Mouse (Mus musculus) midbrain, embryonic 14.5 days (tissue): ENCODE measurements around the gene Litaf. TPM values are rescaled to one million over a fixed set of nuclear protein-coding genes. Genes with fewer than 3 reads are reported as not detected.

Experiments used
- ATAC-seq: fragments of 200-750 bp; cut with Nextera tagmentation; 2 replicates; pipeline ENCODE4 v1.8.0; 2017; ENCODE audit warnings: moderate number of reproducible peaks, moderate library complexity; ENCODE audit not compliant: low FRiP score, low TSS enrichment
- DNase-seq: peaks from one replicate; pipeline ENCODE4 v3.0.0-alpha.2; 2015
- H3K27ac ChIP-seq: fragments of 300-500 bp; sonication (generic); replicated peaks from 2 replicates; pipeline ENCODE4 v1.5.1; 2014; ENCODE audit warnings: mild to moderate bottlenecking, low read depth, low read length, moderate library complexity
- H3K27me3 ChIP-seq: fragments of 300-500 bp; sonication (generic); 2 replicates; pipeline ENCODE4 v1.6.1; 2014; ENCODE audit warnings: low read length, control low read depth, mixed read lengths; ENCODE audit not compliant: control insufficient read depth, insufficient read depth
- H3K36me3 ChIP-seq: fragments of 300-500 bp; sonication (generic); 2 replicates; pipeline ENCODE4 v1.6.1; 2014; ENCODE audit warnings: low read length, control low read depth; ENCODE audit not compliant: control insufficient read depth, insufficient read depth
- H3K4me1 ChIP-seq: fragments of 300-500 bp; sonication (generic); 2 replicates; pipeline ENCODE4 v1.6.1; 2014; ENCODE audit warnings: mild to moderate bottlenecking, antibody characterized with exemption, low read length, control low read depth; ENCODE audit not compliant: control insufficient read depth, insufficient read depth
- H3K4me2 ChIP-seq: fragments of 300-500 bp; sonication (generic); 2 replicates; pipeline ENCODE4 v1.6.1; 2014; ENCODE audit warnings: mild to moderate bottlenecking, low read length, moderate library complexity
- H3K4me3 ChIP-seq: fragments of 300-500 bp; sonication (generic); replicated peaks from 2 replicates; pipeline ENCODE4 v1.5.1; 2014; ENCODE audit warnings: low read depth, low read length
- H3K9ac ChIP-seq: fragments of 300-500 bp; sonication (generic); replicated peaks from 2 replicates; pipeline ENCODE4 v1.6.1; 2014; ENCODE audit warnings: mild to moderate bottlenecking, low read length, moderate library complexity
- H3K9me3 ChIP-seq: fragments of 300-500 bp; sonication (generic); 2 replicates; pipeline ENCODE4 v1.6.1; 2016; ENCODE audit warnings: low read length, control low read depth, mixed read lengths; ENCODE audit not compliant: control insufficient read depth
- WGBS: fragments of 180-500 bp; shearing (Covaris S2); extraction: QIAGEN DNeasy Blood & Tissue Kit; methylation state at CpG from one replicate; pipeline ENCODE4 v1.1.7; 2014; 5-methylcytosine and 5-hydroxymethylcytosine counted together
- polyA plus RNA-seq: library from polyadenylated mRNA; unstranded; fragments of >200 nt; fragmentation: Nextera tagmentation; extraction: Ambion mirVana; gene quantifications from 2 replicates; pipeline ENCODE4 v1.2.1, GENCODE M21; 2014

Gene Litaf
- polyA plus RNA-seq = 20.7 and 32.0 TPM in 2 replicates

DNA sequence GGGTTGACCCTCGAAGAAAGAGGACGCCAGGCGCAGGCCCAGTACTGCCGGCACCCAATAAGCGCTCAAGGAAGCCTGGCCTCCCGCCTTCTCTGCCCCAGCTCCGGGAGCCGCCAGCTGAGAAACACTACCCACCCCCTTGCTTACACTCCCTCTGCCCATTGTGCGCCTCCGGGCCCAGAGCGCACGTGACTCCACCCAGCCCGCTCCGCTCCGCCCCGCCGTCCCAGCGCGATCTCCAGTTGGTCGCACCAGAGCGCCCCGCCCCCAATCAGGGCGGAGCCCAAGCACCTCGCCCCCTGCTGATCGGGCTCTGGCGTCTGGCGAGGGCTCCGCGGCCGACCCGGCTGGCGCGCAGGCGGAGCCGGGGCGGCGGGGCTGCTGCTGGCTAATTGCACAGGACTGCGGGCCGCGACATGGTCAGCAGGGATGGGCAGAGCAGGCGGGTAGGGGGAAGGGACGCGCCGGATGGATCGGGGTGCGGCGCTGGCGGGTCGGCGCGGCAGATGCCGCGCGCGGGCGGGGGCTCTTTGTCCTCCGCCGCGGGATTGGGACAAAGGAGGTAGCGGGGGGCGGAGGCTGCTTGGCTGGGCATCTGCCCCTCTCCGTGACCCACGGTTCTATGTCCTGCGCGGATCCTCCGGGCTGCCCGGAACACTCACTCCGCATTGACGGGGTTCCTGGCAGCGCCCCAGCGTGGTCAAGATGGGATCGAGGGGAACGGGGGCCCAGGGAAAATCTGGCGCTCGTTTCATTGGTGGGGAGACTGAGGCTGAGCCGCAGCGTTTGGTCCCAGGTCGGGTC is at the start of gene Litaf:
TSS of gene Litaf (minus strand) at position 129 of the 804 bp plus-strand sequence.
- peak within 1 kb of the TSS; percentile 99 for H3K27ac ChIP-seq
- H3K4me2 ChIP-seq = peak within 1 kb of the TSS; percentile 96
- H3K9ac ChIP-seq = peak within 1 kb of the TSS; percentile 98
- WGBS = under 1% methylated on average over 78 of the region's 78 CpGs
- H3K9me3 ChIP-seq = no peaks in the 10 kb centered on the region
- DNase-seq = peak; percentile 100
- ATAC-seq = peak; percentile 98
- H3K4me3 ChIP-seq = peak within 1 kb of the TSS; percentile 85
- H3K36me3 ChIP-seq = 0 out of 2 replicates have a peak, but pooled peaks cover 2% of the 10 kb centered on the region
- H3K4me1 ChIP-seq = peaks cover 53% of the 10 kb centered on the region
- no peaks in the 10 kb centered on the region for H3K27me3 ChIP-seq

DNA sequence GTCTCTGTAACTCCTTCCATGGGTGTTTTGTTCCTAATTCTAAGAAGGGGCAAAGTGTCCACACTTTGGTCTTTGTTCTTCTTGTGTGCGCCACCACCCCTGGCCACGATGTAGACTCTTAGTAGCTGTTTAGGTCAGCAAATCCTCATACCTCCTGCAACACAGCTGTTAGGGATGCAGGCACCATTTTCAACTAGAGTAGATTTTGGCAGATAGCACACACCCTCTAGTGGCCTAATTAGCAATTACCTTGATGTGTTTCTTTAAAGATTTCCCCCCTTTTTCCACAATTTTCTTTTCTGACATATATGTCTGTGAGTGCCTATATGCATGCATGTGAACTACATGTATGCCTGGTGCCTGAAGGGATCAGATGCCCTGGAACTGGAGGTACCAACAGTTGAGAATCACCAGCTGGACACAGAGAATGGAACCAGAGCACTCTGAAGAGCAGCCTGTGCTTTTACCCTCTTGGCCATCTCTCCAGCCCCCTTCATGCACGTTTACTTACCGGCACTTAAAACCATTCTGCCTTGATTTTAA is 43.3 kb upstream of the Litaf start:
- H3K4me3 ChIP-seq = no peak overlapping the region
- DNase-seq (peak; percentile 74), ATAC-seq (no peak)
- H3K27ac ChIP-seq = no peak overlapping the region
- no peaks in the 10 kb centered on the region for H3K9me3 ChIP-seq
- H3K27me3 ChIP-seq = no peaks in the 10 kb centered on the region
- no peak overlapping the region for H3K9ac ChIP-seq
- no peak overlapping the region for H3K4me2 ChIP-seq
- no peaks in the 10 kb centered on the region for H3K4me1 ChIP-seq
- WGBS = 72% methylated on average over 4 of the region's 4 CpGs
- H3K36me3 ChIP-seq = 0 out of 2 replicates have a peak, but pooled peaks cover 7% of the 10 kb centered on the region

DNA sequence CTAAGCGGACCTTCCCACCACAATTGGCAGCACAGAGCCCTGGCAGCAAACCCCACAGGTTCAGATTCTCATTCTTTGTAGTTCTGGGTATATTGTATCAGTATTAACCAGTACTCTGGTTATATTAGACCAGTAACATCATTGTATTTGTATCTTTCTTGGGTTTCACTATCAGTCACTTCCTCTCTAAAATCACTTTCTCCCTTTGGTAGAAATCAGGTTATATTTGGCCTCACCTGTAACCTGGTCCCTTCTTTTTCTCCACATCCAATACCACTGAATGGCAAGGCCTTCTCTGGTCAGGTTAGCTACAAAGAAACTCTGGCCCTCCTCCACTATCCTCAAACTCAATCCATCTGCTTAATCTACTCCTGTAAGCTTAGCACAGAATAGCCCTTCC is 38.9 kb upstream of the Litaf start:
- Histone ChIP-seq H3K9me3 (no peaks in the 10 kb centered on the region), H3K27ac (no peak overlapping the region), H3K9ac (no peak overlapping the region), H3K36me3 (peaks cover 11% of the 10 kb centered on the region; the same call in 1 of the 2 replicates), H3K4me2 (no peak overlapping the region), H3K4me3 (no peak overlapping the region), H3K27me3 (no peaks in the 10 kb centered on the region), H3K4me1 (no peaks in the 10 kb centered on the region)
- DNase-seq (no peak), ATAC-seq (no peak)
- 79% methylated on average over 1 of the region's 1 CpGs for WGBS

DNA sequence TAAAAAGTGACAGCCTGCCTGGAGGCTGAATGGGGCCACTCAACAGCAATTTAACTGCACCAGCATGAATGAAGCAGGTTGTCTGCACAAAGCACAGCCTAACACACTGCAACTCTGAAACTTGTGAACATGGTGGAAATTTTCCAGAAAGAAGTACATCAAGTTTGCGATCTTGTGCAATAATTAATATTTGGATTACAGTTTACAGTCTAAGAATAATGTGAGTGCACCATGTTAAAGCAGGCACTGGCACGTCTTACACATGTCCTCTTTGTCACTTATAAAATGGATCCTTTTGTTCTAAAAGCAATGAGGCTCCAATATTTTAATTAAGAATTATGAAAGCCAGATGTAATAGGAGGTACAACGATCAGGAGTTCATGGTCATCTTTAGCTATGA is 31.3 kb upstream of the Litaf start:
- no peaks in the 10 kb centered on the region for H3K27me3 ChIP-seq
- H3K9me3 ChIP-seq = no peaks in the 10 kb centered on the region
- H3K36me3 ChIP-seq = peaks cover 10% of the 10 kb centered on the region
- WGBS = 96% methylated on average over 3 of the region's 3 CpGs
- no peak overlapping the region for H3K27ac ChIP-seq
- DNase-seq = no peak
- ATAC-seq = no peak
- no peak overlapping the region for H3K4me3 ChIP-seq
- no peak overlapping the region for H3K9ac ChIP-seq
- H3K4me2 ChIP-seq = no peak overlapping the region
- no peaks in the 10 kb centered on the region for H3K4me1 ChIP-seq

DNA sequence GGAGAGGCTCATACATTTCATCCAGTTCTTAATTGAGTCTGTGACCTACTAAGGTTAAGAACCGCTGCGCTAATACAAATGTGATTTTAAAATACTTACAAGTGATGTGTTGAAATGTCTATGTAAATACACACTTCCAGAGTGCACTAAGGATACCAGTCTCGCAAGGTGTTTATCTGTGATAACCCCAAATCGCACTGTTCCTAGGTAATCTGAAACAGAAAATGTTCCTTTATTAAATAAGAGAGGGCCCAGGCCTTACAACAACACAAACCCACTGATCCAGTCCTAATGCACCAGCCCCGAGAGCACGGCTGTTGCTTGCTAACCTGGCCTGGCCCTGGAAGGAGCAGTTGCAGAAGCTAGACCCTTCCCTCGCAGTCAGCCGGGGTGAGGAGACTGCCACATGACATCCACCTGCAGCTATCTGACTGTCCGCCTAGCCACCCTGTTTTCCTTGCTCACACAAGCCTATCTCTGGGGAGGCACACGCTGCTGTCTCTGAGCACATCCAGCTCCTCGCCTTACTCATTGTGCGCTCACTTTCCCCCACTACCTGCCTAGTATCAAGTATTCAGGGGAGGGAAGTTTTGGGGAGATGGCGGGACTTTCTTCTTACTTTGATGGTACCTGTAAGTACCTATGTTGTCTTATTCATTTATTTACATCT is 27.9 kb upstream of the Litaf start:
- H3K27ac ChIP-seq = no peak overlapping the region
- no peaks in the 10 kb centered on the region for H3K9me3 ChIP-seq
- no peaks in the 10 kb centered on the region for H3K27me3 ChIP-seq
- no peak overlapping the region for H3K4me2 ChIP-seq
- no peaks in the 10 kb centered on the region for H3K4me1 ChIP-seq
- ATAC-seq (no peak), DNase-seq (no peak)
- no peak overlapping the region for H3K9ac ChIP-seq
- 95% methylated on average over 13 of the region's 13 CpGs for WGBS
- H3K4me3 ChIP-seq = no peak overlapping the region
- H3K36me3 ChIP-seq = peaks cover 36% of the 10 kb centered on the region

DNA sequence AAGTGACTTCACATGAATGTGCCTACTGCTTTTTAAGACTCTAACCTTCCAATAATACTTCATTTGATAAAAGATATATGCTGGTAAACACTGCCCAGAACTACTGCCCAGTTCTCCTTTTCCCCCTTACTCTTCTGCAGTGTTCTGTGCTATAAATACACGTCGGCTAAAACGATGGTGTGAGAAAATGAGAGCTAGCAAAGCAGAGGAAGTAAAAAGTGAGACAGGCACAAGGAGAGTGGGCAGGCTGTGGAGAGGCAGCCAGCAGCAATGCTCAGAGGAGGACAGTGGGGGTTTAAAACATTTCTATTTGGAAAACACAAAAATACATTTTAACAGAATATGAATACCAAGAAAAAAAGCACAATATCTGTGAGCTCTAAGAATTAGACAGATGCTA is 26.6 kb upstream of the Litaf start:
- Histone ChIP-seq H3K27ac (no peak overlapping the region), H3K4me2 (no peak overlapping the region), H3K9me3 (no peaks in the 10 kb centered on the region), H3K27me3 (no peaks in the 10 kb centered on the region), H3K36me3 (peaks cover 36% of the 10 kb centered on the region), H3K9ac (no peak overlapping the region), H3K4me3 (no peak overlapping the region), H3K4me1 (no peaks in the 10 kb centered on the region)
- ATAC-seq (no peak), DNase-seq (no peak)
- WGBS = 91% methylated on average over 3 of the region's 3 CpGs

DNA sequence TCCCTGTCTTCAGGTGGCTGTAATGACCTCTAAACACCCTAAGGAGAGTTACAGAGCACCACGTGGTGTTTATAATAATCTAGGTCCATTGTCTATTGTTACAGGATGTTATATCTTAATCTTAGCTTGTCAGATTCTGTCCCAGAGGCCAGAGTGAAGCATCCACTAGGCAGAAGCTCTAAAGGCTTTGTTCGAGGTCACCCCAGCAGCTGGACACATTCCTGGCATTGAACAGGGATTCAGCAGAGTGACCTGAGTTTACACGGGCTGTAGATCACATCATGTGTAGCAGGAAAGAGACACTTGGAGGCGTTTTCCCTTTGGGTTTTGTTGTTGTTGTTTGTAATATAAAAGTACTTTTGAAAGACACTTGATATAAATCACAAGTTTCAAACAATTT is 26.1 kb upstream of the Litaf start:
- Histone ChIP-seq H3K4me2 (no peak overlapping the region), H3K36me3 (peaks cover 41% of the 10 kb centered on the region), H3K4me1 (no peaks in the 10 kb centered on the region), H3K27ac (no peak overlapping the region), H3K4me3 (no peak overlapping the region), H3K9me3 (no peaks in the 10 kb centered on the region), H3K9ac (no peak overlapping the region), H3K27me3 (no peaks in the 10 kb centered on the region)
- no peak for DNase-seq
- 66% methylated on average over 4 of the region's 4 CpGs for WGBS
- no peak for ATAC-seq

DNA sequence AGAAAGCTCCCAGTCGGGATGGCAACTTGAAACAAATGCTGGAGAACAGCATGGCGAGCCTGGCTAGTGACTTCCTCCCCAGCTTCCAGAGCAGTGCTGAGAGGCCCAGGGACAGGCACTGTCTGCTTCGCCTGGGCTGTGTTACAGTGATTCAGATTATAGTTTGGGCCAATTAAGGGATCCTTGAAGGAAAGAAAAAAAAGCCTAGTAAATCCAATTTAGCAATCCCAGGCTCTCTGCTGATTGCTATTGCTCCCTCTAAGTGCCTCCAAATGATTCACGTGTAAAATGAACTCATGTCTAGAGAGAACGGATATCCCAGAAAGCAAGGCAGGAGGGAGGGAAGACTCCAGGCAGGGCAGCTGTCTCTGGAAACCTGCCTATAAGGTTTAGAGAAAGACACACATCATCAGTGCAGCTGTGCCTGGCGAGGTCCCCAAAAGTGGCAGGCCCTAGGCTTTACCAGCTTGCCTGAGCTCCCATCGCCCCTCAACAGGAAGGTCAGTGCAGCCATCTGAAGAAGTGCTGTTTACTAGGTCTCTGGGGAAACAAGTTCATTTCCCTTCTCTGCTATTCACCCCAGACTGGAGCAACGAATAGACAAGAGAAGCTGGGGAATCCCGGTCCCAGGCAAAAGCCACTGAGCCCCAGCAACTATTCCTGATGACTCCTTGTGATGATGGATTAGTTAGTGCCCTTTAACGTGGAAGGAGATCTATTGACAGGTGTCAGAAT is 25.0 kb upstream of the Litaf start:
- Histone ChIP-seq H3K9me3 (no peaks in the 10 kb centered on the region), H3K27ac (no peak overlapping the region), H3K27me3 (no peaks in the 10 kb centered on the region), H3K4me1 (no peaks in the 10 kb centered on the region), H3K36me3 (peaks cover 51% of the 10 kb centered on the region), H3K4me2 (no peak overlapping the region), H3K4me3 (no peak overlapping the region), H3K9ac (no peak overlapping the region)
- DNase-seq = no peak
- 85% methylated on average over 10 of the region's 10 CpGs for WGBS
- ATAC-seq = no peak
